Mouse (Mus musculus): Measurements from ENCODE around the gene Sik1. TPM values are rescaled to one million over a fixed set of nuclear protein-coding genes. Genes with fewer than 3 reads are reported as not detected.

Gene Sik1
- polyA plus RNA-seq, 2 experiments: 19.9 to 26.9 TPM

DNA sequence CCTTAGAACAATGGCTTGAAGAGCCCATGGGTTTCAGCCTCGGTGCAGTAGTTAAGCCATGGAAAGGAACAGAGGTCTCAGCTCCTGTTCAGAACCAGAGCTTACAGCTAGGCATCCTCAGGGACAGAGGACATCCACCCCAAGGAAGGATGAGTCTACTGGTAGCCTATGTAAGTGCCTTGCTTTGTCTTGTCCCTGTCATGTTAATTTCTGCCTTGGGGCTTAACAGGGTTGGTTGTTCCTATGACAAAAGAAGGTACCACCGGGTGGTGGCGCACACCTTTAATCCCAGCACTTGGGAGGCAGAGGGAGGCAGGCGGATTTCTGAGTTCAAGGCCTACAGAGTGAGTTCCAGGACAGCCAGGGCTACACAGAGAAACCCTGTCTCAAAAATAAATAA is 44.3 kb downstream of the Sik1 start:
- no peaks in the 10 kb centered on the region for H3K36me3 ChIP-seq (ENCODE audit: control insufficient read depth, insufficient read depth, low read length)
- DNase-seq (ENCODE audit: low spot score) (no peak), ATAC-seq (ENCODE audit: low FRiP score, low read depth) (no peak)
- no peaks in the 10 kb centered on the region for H3K27me3 ChIP-seq (ENCODE audit: control insufficient read depth, insufficient read depth, low read length)
- WGBS: 60% methylated on average over 4 of the region's 4 CpGs
- H3K9ac ChIP-seq (ENCODE audit: low read depth, low read length, severe bottlenecking): no peak overlapping the region
- no peak overlapping the region for H3K4me3 ChIP-seq (replicated peaks; ENCODE audit: low read length)
- no peak for TF ChIP-seq POLR2A (IDR thresholded peaks at IDR 0.05; ENCODE audit: borderline replicate concordance, extremely low read depth, insufficient read depth, insufficient read length)
- H3K27ac ChIP-seq (replicated peaks; ENCODE audit: low read depth, low read length): no peak overlapping the region
- no peaks in the 10 kb centered on the region for H3K9me3 ChIP-seq (ENCODE audit: control insufficient read depth, low read length)
- H3K4me2 ChIP-seq (replicated peaks; ENCODE audit: low read depth, low read length, severe bottlenecking): no peak overlapping the region
- 0 out of 2 replicates have a peak, but pooled peaks cover 3% of the 10 kb centered on the region for H3K4me1 ChIP-seq (ENCODE audit: control insufficient read depth, insufficient read depth, low read length)

DNA sequence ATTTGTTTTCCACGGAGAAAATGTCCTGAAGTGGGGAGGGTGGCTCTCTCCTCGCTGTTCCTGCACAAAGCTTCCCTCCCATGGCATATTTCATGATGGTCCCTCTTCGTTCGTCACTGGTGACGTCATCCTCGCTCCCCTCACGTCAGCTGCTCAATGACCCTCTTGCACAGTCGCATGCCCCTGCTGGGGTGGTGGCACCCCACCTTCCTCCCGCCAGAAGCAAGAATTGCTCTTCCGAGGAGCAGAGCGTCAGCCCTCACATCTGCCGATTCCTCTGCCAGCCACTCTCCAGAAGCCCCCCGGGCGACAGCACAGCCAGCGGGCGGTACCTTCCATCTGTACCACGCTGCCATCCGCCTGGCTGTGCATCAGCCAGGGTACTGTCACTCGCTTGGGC is 45.7 kb downstream of the Sik1 start:
- no peak overlapping the region for H3K4me2 ChIP-seq (replicated peaks; ENCODE audit: low read depth, low read length, severe bottlenecking)

DNA sequence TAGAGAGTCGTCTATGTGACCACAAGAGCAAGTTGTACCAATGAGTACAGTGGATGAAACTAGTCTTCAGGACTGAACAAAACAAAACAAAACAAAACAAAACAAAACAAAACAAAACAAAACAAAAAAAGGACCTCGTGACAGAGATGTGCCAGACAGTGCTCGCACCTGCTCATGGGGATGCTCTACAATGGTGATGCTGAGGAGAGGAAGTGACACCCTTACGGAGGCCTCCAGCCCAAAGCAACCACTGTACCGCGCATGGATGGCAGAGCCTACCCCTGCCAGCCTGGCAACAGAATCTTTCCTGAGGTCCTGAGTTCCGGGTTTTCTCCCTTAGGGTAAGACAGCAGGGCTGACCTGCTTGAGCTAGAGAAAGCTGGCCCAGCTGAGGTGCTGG is 46.5 kb downstream of the Sik1 start:
- no peaks in the 10 kb centered on the region for H3K9me3 ChIP-seq (ENCODE audit: control insufficient read depth, low read length)
- H3K9ac ChIP-seq (ENCODE audit: low read depth, low read length, severe bottlenecking): no peak overlapping the region
- H3K4me3 ChIP-seq (replicated peaks; ENCODE audit: low read length): no peak overlapping the region
- H3K27ac ChIP-seq (replicated peaks; ENCODE audit: low read depth, low read length): no peak overlapping the region
- H3K4me2 ChIP-seq (replicated peaks; ENCODE audit: low read depth, low read length, severe bottlenecking): no peak overlapping the region
- DNase-seq (ENCODE audit: low spot score) (no peak), ATAC-seq (ENCODE audit: low FRiP score, low read depth) (no peak)
- H3K4me1 ChIP-seq (ENCODE audit: control insufficient read depth, insufficient read depth, low read length): 0 out of 2 replicates have a peak, but pooled peaks cover 7% of the 10 kb centered on the region
- no peaks in the 10 kb centered on the region for H3K27me3 ChIP-seq (ENCODE audit: control insufficient read depth, insufficient read depth, low read length)
- H3K36me3 ChIP-seq (ENCODE audit: control insufficient read depth, insufficient read depth, low read length): no peaks in the 10 kb centered on the region
- no peak for TF ChIP-seq POLR2A (IDR thresholded peaks at IDR 0.05; ENCODE audit: borderline replicate concordance, extremely low read depth, insufficient read depth, insufficient read length)
- 94% methylated on average over 7 of the region's 7 CpGs for WGBS

More for the DNA sequence above, 45.7 kb downstream of the Sik1 start:
- H3K4me3 ChIP-seq (replicated peaks; ENCODE audit: low read length): no peak overlapping the region
- no peak overlapping the region for H3K27ac ChIP-seq (replicated peaks; ENCODE audit: low read depth, low read length)
- no peak for TF ChIP-seq POLR2A (IDR thresholded peaks at IDR 0.05; ENCODE audit: borderline replicate concordance, extremely low read depth, insufficient read depth, insufficient read length)
- H3K9ac ChIP-seq (ENCODE audit: low read depth, low read length, severe bottlenecking): no peak overlapping the region; the same call in 1 of the 2 replicates
- H3K36me3 ChIP-seq (ENCODE audit: control insufficient read depth, insufficient read depth, low read length): no peaks in the 10 kb centered on the region
- H3K4me1 ChIP-seq (ENCODE audit: control insufficient read depth, insufficient read depth, low read length): 0 out of 2 replicates have a peak, but pooled peaks cover 7% of the 10 kb centered on the region
- no peaks in the 10 kb centered on the region for H3K9me3 ChIP-seq (ENCODE audit: control insufficient read depth, low read length)
- WGBS: 47% methylated on average over 19 of the region's 19 CpGs
- ATAC-seq (ENCODE audit: low FRiP score, low read depth): no peak
- no peaks in the 10 kb centered on the region for H3K27me3 ChIP-seq (ENCODE audit: control insufficient read depth, insufficient read depth, low read length)
- no peak for DNase-seq (ENCODE audit: low spot score)

DNA sequence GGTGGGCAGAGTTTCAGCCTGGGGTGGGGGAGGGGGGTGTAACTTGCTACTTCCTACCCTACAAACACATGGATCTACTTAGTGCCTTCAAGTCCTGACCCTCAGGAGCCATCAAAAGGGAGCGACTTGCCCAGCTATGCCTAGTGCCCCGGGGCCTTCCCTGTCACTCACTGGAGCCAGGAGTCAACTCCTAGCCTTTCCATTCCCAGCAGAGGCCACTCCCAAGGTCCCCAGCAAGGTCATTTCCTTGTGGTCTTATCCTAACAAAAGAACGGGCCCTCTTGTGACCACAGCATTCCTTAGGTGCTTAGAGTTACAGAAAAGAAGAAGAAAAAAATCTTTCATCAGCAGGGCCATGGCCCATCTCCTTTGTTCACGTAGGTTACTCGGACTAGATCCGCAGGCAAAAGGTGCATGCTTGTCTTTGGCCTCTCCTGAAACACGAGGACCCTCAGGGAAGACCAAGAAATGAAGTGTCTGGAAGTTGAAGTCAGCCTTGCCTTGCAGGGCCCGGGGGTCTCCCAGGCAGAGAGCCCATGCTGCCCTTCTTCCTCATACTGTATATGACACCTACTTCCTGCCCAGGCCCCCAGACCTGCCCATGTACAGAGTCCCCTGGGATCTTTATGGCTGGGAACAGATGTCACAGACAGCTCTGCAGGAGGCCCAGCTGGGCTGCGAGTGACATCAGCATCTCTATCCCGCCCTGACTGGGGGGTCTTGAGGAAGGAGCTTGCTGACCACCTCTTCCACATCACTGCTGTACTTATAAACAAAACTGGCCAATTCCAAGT is 47.3 kb downstream of the Sik1 start:
- DNase-seq (ENCODE audit: low spot score): no peak
- no peak overlapping the region for H3K4me2 ChIP-seq (replicated peaks; ENCODE audit: low read depth, low read length, severe bottlenecking)
- ATAC-seq (ENCODE audit: low FRiP score, low read depth): no peak

DNA sequence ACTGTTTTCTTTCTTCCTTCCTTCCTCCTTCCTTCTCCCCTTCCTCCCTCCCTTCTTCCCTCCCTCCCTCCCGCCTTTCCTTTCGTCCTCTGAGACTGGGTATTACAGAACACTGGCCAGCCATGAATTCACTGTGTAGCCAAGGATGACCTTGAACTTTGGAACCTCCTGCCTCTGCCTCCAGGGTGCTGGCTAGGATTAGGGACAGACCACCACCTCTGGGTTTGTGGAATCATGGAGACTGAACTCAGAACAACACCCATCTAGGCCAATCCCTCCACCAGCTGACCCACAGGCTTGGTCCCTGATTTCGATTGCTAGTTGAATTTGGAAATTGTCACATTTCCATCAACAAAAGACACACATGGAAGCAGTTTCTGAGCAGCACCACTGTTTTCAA is 49.1 kb downstream of the Sik1 start:
- Histone ChIP-seq H3K27ac (replicated peaks; ENCODE audit: low read depth, low read length) (peak overlapping the region; percentile 26; the same call in 1 of the 2 replicates), H3K36me3 (ENCODE audit: control insufficient read depth, insufficient read depth, low read length) (no peaks in the 10 kb centered on the region), H3K27me3 (ENCODE audit: control insufficient read depth, insufficient read depth, low read length) (no peaks in the 10 kb centered on the region), H3K4me1 (ENCODE audit: control insufficient read depth, insufficient read depth, low read length) (0 out of 2 replicates have a peak, but pooled peaks cover 7% of the 10 kb centered on the region), H3K9ac (ENCODE audit: low read depth, low read length, severe bottlenecking) (no peak overlapping the region), H3K4me3 (replicated peaks; ENCODE audit: low read length) (no peak overlapping the region), H3K4me2 (replicated peaks; ENCODE audit: low read depth, low read length, severe bottlenecking) (no peak overlapping the region), H3K9me3 (ENCODE audit: control insufficient read depth, low read length) (no peaks in the 10 kb centered on the region)
- 72% methylated on average over 3 of the region's 3 CpGs for WGBS
- no peak for ATAC-seq (ENCODE audit: low FRiP score, low read depth)
- no peak for DNase-seq (ENCODE audit: low spot score)
- no peak for TF ChIP-seq POLR2A (IDR thresholded peaks at IDR 0.05; ENCODE audit: borderline replicate concordance, extremely low read depth, insufficient read depth, insufficient read length)

More for the DNA sequence above, 47.3 kb downstream of the Sik1 start:
- Histone ChIP-seq H3K9ac (ENCODE audit: low read depth, low read length, severe bottlenecking) (no peak overlapping the region), H3K27ac (replicated peaks; ENCODE audit: low read depth, low read length) (no peak overlapping the region), H3K9me3 (ENCODE audit: control insufficient read depth, low read length) (no peaks in the 10 kb centered on the region), H3K36me3 (ENCODE audit: control insufficient read depth, insufficient read depth, low read length) (no peaks in the 10 kb centered on the region), H3K4me1 (ENCODE audit: control insufficient read depth, insufficient read depth, low read length) (0 out of 2 replicates have a peak, but pooled peaks cover 7% of the 10 kb centered on the region), H3K4me3 (replicated peaks; ENCODE audit: low read length) (no peak overlapping the region), H3K27me3 (ENCODE audit: control insufficient read depth, insufficient read depth, low read length) (no peaks in the 10 kb centered on the region)
- WGBS: 40% methylated on average over 10 of the region's 10 CpGs
- TF ChIP-seq POLR2A (IDR thresholded peaks at IDR 0.05; ENCODE audit: borderline replicate concordance, extremely low read depth, insufficient read depth, insufficient read length): no peak

Data from limb, embryonic 14.5 days (tissue).